Mouse (Mus musculus) small intestine, adult 2 months (tissue): ENCODE results near the gene Tmed6. TPM values are rescaled to one million over a fixed set of nuclear protein-coding genes. Genes with fewer than 3 reads are reported as not detected.

Source experiments
- H3K27ac ChIP-seq: fragments of 200-500 bp; 2 replicates; pipeline ENCODE4 v1.5.1; 2012; ENCODE audit warnings: low read depth, low read length, control low read depth, inconsistent platforms; ENCODE audit not compliant: insufficient read depth
- H3K27me3 ChIP-seq: fragments of 200-500 bp; 2 replicates; pipeline ENCODE4 v1.6.1; 2012; ENCODE audit warnings: mild to moderate bottlenecking, moderate library complexity, low read length, inconsistent platforms; ENCODE audit not compliant: control insufficient read depth, insufficient read depth
- H3K36me3 ChIP-seq: fragments of 200-500 bp; 2 replicates; pipeline ENCODE4 v1.6.1; 2012; ENCODE audit warnings: mild to moderate bottlenecking, low read length, control low read depth, inconsistent platforms; ENCODE audit not compliant: control insufficient read depth, insufficient read depth
- H3K4me1 ChIP-seq: fragments of 200-500 bp; 2 replicates; pipeline ENCODE4 v1.6.1; 2012; ENCODE audit warnings: low read length, inconsistent platforms, mixed read lengths; ENCODE audit not compliant: control insufficient read depth, insufficient read depth, insufficient read length
- H3K4me3 ChIP-seq: fragments of 200-500 bp; 2 replicates; pipeline ENCODE4 v1.5.1; 2012; ENCODE audit warnings: low read depth, mild to moderate bottlenecking, control low read depth, inconsistent platforms, low read length, moderate library complexity
- CTCF ChIP-seq: fragments of 200-500 bp; IDR thresholded peaks from 2 replicates; pipeline ENCODE4 v1.5.1; 2012; ENCODE audit warnings: low read depth, mild to moderate bottlenecking, control low read depth, inconsistent platforms, low read length, moderate library complexity, mixed read lengths; ENCODE audit not compliant: insufficient replicate concordance, insufficient read length; ENCODE audit errors: extremely low read depth
- POLR2A ChIP-seq: fragments of 200-500 bp; IDR thresholded peaks from 2 replicates; pipeline ENCODE4 v1.6.1; 2012; ENCODE audit warnings: low read depth, mild to moderate bottlenecking, control low read depth, inconsistent platforms, low read length, moderate library complexity
- WGBS: fragments of 180-500 bp; shearing (Covaris S2); methylation state at CpG from one replicate; pipeline ENCODE4 v1.1.7; 2018; 5-methylcytosine and 5-hydroxymethylcytosine counted together
- polyA plus RNA-seq: library from polyadenylated mRNA; depleted of rRNA; stranded (reverse); fragments of >200 nt; gene quantifications from 2 replicates; pipeline ENCODE4 v1.2.3, GENCODE M21; 2012; rRNA removed

Gene Tmed6
- polyA plus RNA-seq, 1 experiment = 7.1 TPM

DNA sequence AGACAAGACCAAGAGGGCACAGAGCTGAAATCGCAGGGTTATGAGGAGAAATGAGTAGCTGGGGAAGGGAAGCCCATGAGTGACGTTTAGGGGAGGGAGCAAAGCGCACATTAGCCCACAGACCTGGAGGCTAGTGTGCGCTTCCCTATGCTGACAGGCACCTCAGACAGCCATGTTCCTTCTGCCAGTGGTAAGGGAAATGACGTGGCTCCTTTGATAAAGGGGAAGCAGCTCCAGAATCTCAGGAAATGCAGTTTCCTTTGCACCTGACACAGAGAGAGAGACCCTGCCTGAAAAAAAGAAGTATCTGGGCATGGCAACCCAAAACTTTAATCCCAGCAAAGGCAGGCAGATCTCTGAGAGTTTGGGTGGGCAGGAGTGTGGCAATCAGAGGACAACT, 35.4 kb downstream of the Tmed6 start:
- TF ChIP-seq CTCF (no peak), POLR2A (no peak)
- Histone ChIP-seq H3K4me1 (peaks cover 2% of the 10 kb centered on the region), H3K27me3 (no peaks in the 10 kb centered on the region), H3K36me3 (no peaks in the 10 kb centered on the region), H3K27ac (no peak overlapping the region), H3K4me3 (no peak overlapping the region)
- WGBS = 74% methylated on average over 5 of the region's 5 CpGs

DNA sequence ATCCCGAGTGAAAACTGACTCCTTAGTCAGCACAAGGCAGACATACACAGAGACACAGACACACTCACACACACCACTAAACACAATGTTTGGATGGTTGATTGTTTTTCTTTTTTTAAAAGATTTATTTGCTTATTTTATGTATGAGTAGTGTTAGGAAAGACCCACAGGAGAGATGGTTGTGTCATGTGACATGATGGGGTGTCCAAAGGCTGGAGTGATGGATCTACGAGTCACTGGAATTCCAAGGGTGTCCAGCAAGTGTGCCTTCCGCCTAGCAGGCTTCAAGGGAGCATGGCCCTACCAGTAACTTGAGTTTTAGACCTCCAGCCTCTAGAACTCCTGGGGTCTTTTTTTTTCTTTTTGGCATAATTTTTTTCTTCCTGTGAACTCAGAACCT, 36.1 kb downstream of the Tmed6 start:
- H3K4me3 ChIP-seq = no peak overlapping the region
- TF ChIP-seq POLR2A (no peak), CTCF (no peak)
- H3K4me1 ChIP-seq = peaks cover 2% of the 10 kb centered on the region
- WGBS = 80% methylated on average over 3 of the region's 3 CpGs
- no peaks in the 10 kb centered on the region for H3K27me3 ChIP-seq
- no peaks in the 10 kb centered on the region for H3K36me3 ChIP-seq
- H3K27ac ChIP-seq = no peak overlapping the region

DNA sequence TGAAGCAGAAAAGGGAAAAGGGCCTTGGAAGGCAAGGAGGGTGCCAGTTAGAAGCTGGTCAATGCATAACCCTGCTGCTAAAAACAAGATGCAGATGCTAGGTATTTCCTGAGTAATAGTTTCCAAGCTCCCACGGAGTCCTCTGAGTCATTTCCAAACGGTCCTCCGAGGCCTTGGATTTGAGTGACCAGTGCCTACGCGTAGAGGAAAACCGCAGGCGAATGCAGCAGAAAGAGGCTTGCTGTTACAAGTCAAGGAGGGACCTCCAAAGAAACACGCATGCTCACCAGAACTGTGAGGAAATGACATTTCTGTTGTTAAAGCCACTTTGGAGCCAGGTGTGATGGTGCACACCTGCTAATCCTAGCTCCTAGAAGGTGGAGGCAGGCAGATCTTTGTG, 42.0 kb downstream of the Tmed6 start:
- TF ChIP-seq CTCF (no peak), POLR2A (no peak)
- H3K27me3 ChIP-seq = no peaks in the 10 kb centered on the region
- H3K4me1 ChIP-seq = no peaks in the 10 kb centered on the region
- no peaks in the 10 kb centered on the region for H3K36me3 ChIP-seq
- 92% methylated on average over 8 of the region's 8 CpGs for WGBS
- no peak overlapping the region for H3K4me3 ChIP-seq
- no peak overlapping the region for H3K27ac ChIP-seq

DNA sequence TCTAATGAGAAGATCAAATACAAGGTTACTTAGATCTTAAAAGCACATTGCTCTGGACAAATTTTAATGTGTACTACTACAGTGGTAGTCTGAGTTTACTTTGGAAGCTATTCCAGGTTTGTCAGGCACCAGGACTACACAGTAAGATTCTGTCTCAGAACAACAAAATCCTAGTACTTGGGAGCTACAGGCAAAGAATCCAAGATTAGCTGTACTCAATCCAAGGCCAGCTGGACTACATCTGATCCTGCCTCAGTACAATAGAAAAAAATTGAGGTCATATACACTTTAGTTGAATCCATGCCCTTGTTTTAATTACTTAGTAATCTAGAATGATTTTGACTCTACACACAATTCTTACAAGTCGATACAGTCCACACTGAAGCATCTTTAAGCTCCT, 50.5 kb downstream of the Tmed6 start:
- TF ChIP-seq POLR2A = no peak
- TF ChIP-seq CTCF = no peak
- H3K4me3 ChIP-seq = no peak overlapping the region
- no peaks in the 10 kb centered on the region for H3K4me1 ChIP-seq
- peaks cover 12% of the 10 kb centered on the region; the same call in 1 of the 2 replicates for H3K36me3 ChIP-seq
- H3K27ac ChIP-seq = no peak overlapping the region
- no peaks in the 10 kb centered on the region for H3K27me3 ChIP-seq
- WGBS = 83% methylated on average over 1 of the region's 1 CpGs

- H3K36me3 ChIP-seq = peaks cover 13% of the 10 kb centered on the region; the same call in 1 of the 2 replicates
- 94% methylated on average over 2 of the region's 2 CpGs for WGBS
These were observed 52.8 kb downstream of the Tmed6 start for GRCm38 (mm10) chr8:107012666-107013065.

More at GRCm38 (mm10) chr8:107012666-107013065, 52.8 kb downstream of the Tmed6 start:
- H3K4me1 ChIP-seq = no peaks in the 10 kb centered on the region
- H3K27me3 ChIP-seq = no peaks in the 10 kb centered on the region
- no peak for TF ChIP-seq CTCF
- TF ChIP-seq POLR2A = no peak
- H3K4me3 ChIP-seq = no peak overlapping the region
- no peak overlapping the region for H3K27ac ChIP-seq

Other genes with a start within 250 kb of the Tmed6 start
- gene Has3, start 195.4 kb downstream of the Tmed6 start, polyA plus RNA-seq = 0.17 and 0.52 TPM in 2 replicates
- 4.4 and 7.7 TPM in 2 replicates for gene Utp4, start 172.0 kb downstream of the Tmed6 start, polyA plus RNA-seq
- gene Sntb2, start 129.9 kb downstream of the Tmed6 start, polyA plus RNA-seq = 2.1 and 2.7 TPM in 2 replicates
- gene Vps4a, start 34.4 kb downstream of the Tmed6 start, polyA plus RNA-seq = 7.2 and 14.9 TPM in 2 replicates
- gene Pdf, start 17.0 kb downstream of the Tmed6 start, polyA plus RNA-seq = 34.1 and 37.0 TPM in 2 replicates
- 11.7 and 18.7 TPM in 2 replicates for gene Cog8, start 9.0 kb downstream of the Tmed6 start, polyA plus RNA-seq
- gene Nip7, start 8.8 kb downstream of the Tmed6 start, polyA plus RNA-seq = 5.9 and 10.8 TPM in 2 replicates
- gene Terf2, start 30.9 kb upstream of the Tmed6 start, polyA plus RNA-seq = 2.5 and 4.5 TPM in 2 replicates
- 86.2 and 157 TPM in 2 replicates for gene Cyb5b, start 85.0 kb upstream of the Tmed6 start, polyA plus RNA-seq
- gene Nfat5, start 227.8 kb upstream of the Tmed6 start, polyA plus RNA-seq = 6.0 and 15.5 TPM in 2 replicates